Mouse (Mus musculus) gastrocnemius, postnatal 14 days (tissue): ENCODE results near the gene Wfdc21. TPM values are rescaled to one million over a fixed set of nuclear protein-coding genes. Genes with fewer than 3 reads are reported as not detected.

Experiments
- DNase-seq: peaks from one replicate; pipeline ENCODE4 v3.0.0; 2021; ENCODE audit warnings: mixed read lengths
- intact Hi-C: fragments of 180-260 bp; cut with DNase I; formaldehyde crosslinking; loops from one replicate; pipeline ENCODE4 v1.15.1; 2025; ENCODE audit warnings: low total_unique reads
- total RNA-seq, 2 experiments: library from RNA; stranded (reverse); gene quantifications; 2 replicates each; pipeline ENCODE4 v1.2.3; 2021

Wfdc21 gene
- total RNA-seq, 2 experiments from 2014 or later, result not detected

DNA sequence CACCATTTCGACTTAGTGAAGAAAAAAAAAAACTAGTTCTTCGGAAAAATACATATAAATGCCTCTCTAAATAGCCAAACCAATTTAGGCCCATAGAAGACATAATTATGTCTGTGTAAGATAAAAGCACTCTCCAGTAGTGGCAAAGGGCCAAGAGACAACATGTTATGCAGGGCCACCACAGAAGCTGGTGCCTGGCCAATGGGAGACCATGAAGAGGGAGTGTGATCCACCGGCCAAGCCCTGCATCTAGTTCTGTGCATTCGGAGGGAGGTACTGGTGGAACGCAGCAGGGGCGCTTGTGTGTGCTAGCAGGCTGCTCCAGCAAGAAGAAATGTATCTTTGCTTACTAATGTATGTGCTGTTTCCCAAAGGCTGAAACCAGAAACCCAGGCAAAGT is 49.4 kb downstream of the Wfdc21 start:
- intact Hi-C loops, result no loop called here
- no peak for DNase-seq

- intact Hi-C loops, result no loop called here
- no peak for DNase-seq
These were observed 50.4 kb downstream of the Wfdc21 start for GRCm38 (mm10) chr11:83796980-83797608.

- intact Hi-C loops, result loop anchor here (10.0 kb wide), 1 partner anchor 135 kb away; no protein-coding TSS in a partner anchor
- no peak for DNase-seq
These were observed 53.2 kb downstream of the Wfdc21 start for GRCm38 (mm10) chr11:83799871-83800430.

- no peak for DNase-seq
- intact Hi-C loops, result loop anchor here (10.0 kb wide), 1 partner anchor 133 kb away; no protein-coding TSS in a partner anchor
These were observed 55.4 kb downstream of the Wfdc21 start for GRCm38 (mm10) chr11:83802166-83802565.

Other genes starting within 250 kb of the Wfdc21 start
- not detected for gene Heatr9, start 224.8 kb upstream of the Wfdc21 start, total RNA-seq
- gene Ccl5, start 216.4 kb upstream of the Wfdc21 start, total RNA-seq, result not detected
- 1 to 10 TPM; 4.1 to 5.9 TPM for gene Ccl9, start 168.3 kb upstream of the Wfdc21 start, total RNA-seq
- 1 to 10 TPM; 2.7 to 2.9 TPM for gene Ccl6, start 153.9 kb upstream of the Wfdc21 start, total RNA-seq
- not detected for gene Rpl9-ps1, start 101.3 kb upstream of the Wfdc21 start, total RNA-seq
- not detected for gene Ccl3, start 97.6 kb upstream of the Wfdc21 start, total RNA-seq
- gene Ccl4, start 84.4 kb upstream of the Wfdc21 start, total RNA-seq, result not detected
- gene Wfdc17, start 42.9 kb upstream of the Wfdc21 start, total RNA-seq, result under 1 TPM; 0.43 to 0.64 TPM
- gene Wfdc18, start 37.9 kb upstream of the Wfdc21 start, total RNA-seq, result not detected
- 1 to 10 TPM; 6.6 TPM for gene Heatr6, start 6.8 kb downstream of the Wfdc21 start, total RNA-seq
- gene Hnf1b, start 103.1 kb downstream of the Wfdc21 start, total RNA-seq, result not detected
- 1 to 10 TPM; 9.3 to 9.4 TPM for gene Ddx52, start 195.1 kb downstream of the Wfdc21 start, total RNA-seq
- gene Synrg, start 217.5 kb downstream of the Wfdc21 start, total RNA-seq, result 10 to 100 TPM; 31.2 to 31.6 TPM